Mouse (Mus musculus): ENCODE results near the gene E130114P18Rik. TPM values are rescaled to one million over a fixed set of nuclear protein-coding genes. Genes with fewer than 3 reads are reported as not detected.

Gene E130114P18Rik
- polyA plus RNA-seq, 1 experiment = not detected

- H3K4me3 ChIP-seq (ENCODE audit: insufficient read depth, low read depth, low read length) = no peak overlapping the region
- no peak overlapping the region for H3K27ac ChIP-seq (replicated peaks; ENCODE audit: low read depth, low read length)
- H3K4me1 ChIP-seq (ENCODE audit: control insufficient read depth, insufficient read depth, insufficient read length, low read length) = no peaks in the 10 kb centered on the region
Observed at GRCm38 (mm10) chr4:97729999-97730398, 47.9 kb downstream of the E130114P18Rik start.

- H3K27ac ChIP-seq (replicated peaks; ENCODE audit: low read depth, low read length) = no peak overlapping the region
- H3K4me1 ChIP-seq (ENCODE audit: control insufficient read depth, insufficient read depth, insufficient read length, low read length) = no peaks in the 10 kb centered on the region
- H3K4me3 ChIP-seq (ENCODE audit: insufficient read depth, low read depth, low read length) = no peak overlapping the region
Observed at GRCm38 (mm10) chr4:97728520-97728919, 49.4 kb downstream of the E130114P18Rik start.

- H3K4me1 ChIP-seq (ENCODE audit: control insufficient read depth, insufficient read depth, insufficient read length, low read length) = no peaks in the 10 kb centered on the region
- no peak overlapping the region for H3K4me3 ChIP-seq (ENCODE audit: insufficient read depth, low read depth, low read length)
- H3K27ac ChIP-seq (replicated peaks; ENCODE audit: low read depth, low read length) = no peak overlapping the region
Observed at GRCm38 (mm10) chr4:97723374-97723773, 54.5 kb downstream of the E130114P18Rik start.

- Histone ChIP-seq H3K4me3 (ENCODE audit: insufficient read depth, low read depth, low read length) (no peak overlapping the region), H3K4me1 (ENCODE audit: control insufficient read depth, insufficient read depth, insufficient read length, low read length) (no peaks in the 10 kb centered on the region), H3K27ac (replicated peaks; ENCODE audit: low read depth, low read length) (no peak overlapping the region)
Observed at GRCm38 (mm10) chr4:97722666-97723065, 55.2 kb downstream of the E130114P18Rik start.

- no peak overlapping the region for H3K27ac ChIP-seq (replicated peaks; ENCODE audit: low read depth, low read length)
- no peak overlapping the region for H3K4me3 ChIP-seq (ENCODE audit: insufficient read depth, low read depth, low read length)
- H3K4me1 ChIP-seq (ENCODE audit: control insufficient read depth, insufficient read depth, insufficient read length, low read length) = no peaks in the 10 kb centered on the region
Observed at GRCm38 (mm10) chr4:97714616-97715015, 63.3 kb downstream of the E130114P18Rik start.

GRCm38 (mm10) chr4:97714101-97714615 lies 63.7 kb downstream of the E130114P18Rik start:
- no peaks in the 10 kb centered on the region for H3K4me1 ChIP-seq (ENCODE audit: control insufficient read depth, insufficient read depth, insufficient read length, low read length)
- no peak overlapping the region for H3K4me3 ChIP-seq (ENCODE audit: insufficient read depth, low read depth, low read length)
- no peak overlapping the region for H3K27ac ChIP-seq (replicated peaks; ENCODE audit: low read depth, low read length)

GRCm38 (mm10) chr4:97712547-97712946 lies 65.3 kb downstream of the E130114P18Rik start:
- Histone ChIP-seq H3K4me3 (ENCODE audit: insufficient read depth, low read depth, low read length) (no peak overlapping the region), H3K27ac (replicated peaks; ENCODE audit: low read depth, low read length) (no peak overlapping the region), H3K4me1 (ENCODE audit: control insufficient read depth, insufficient read depth, insufficient read length, low read length) (no peaks in the 10 kb centered on the region)

- H3K4me1 ChIP-seq (ENCODE audit: control insufficient read depth, insufficient read depth, insufficient read length, low read length) = no peaks in the 10 kb centered on the region
- no peak overlapping the region for H3K27ac ChIP-seq (replicated peaks; ENCODE audit: low read depth, low read length)
- H3K4me3 ChIP-seq (ENCODE audit: insufficient read depth, low read depth, low read length) = no peak overlapping the region
Observed at GRCm38 (mm10) chr4:97710048-97710765, 67.7 kb downstream of the E130114P18Rik start.

- H3K4me3 ChIP-seq (ENCODE audit: insufficient read depth, low read depth, low read length) = no peak overlapping the region
- H3K4me1 ChIP-seq (ENCODE audit: control insufficient read depth, insufficient read depth, insufficient read length, low read length) = no peaks in the 10 kb centered on the region
- no peak overlapping the region for H3K27ac ChIP-seq (replicated peaks; ENCODE audit: low read depth, low read length)
Observed at GRCm38 (mm10) chr4:97707373-97708152, 70.3 kb downstream of the E130114P18Rik start.

- H3K27ac ChIP-seq (replicated peaks; ENCODE audit: low read depth, low read length) = no peak overlapping the region
- peaks cover 3% of the 10 kb centered on the region; the same call in 1 of the 2 replicates for H3K4me1 ChIP-seq (ENCODE audit: control insufficient read depth, insufficient read depth, insufficient read length, low read length)
- H3K4me3 ChIP-seq (ENCODE audit: insufficient read depth, low read depth, low read length) = no peak overlapping the region
Observed at GRCm38 (mm10) chr4:97696684-97697615, 80.9 kb downstream of the E130114P18Rik start.

- Histone ChIP-seq H3K4me3 (ENCODE audit: insufficient read depth, low read depth, low read length) (no peak overlapping the region), H3K27ac (replicated peaks; ENCODE audit: low read depth, low read length) (no peak overlapping the region), H3K4me1 (ENCODE audit: control insufficient read depth, insufficient read depth, insufficient read length, low read length) (peaks cover 5% of the 10 kb centered on the region; the same call in 1 of the 2 replicates)
Observed at GRCm38 (mm10) chr4:97695414-97696040, 82.4 kb downstream of the E130114P18Rik start.

GRCm38 (mm10) chr4:97693931-97694330 lies 83.9 kb downstream of the E130114P18Rik start:
- H3K4me3 ChIP-seq (ENCODE audit: insufficient read depth, low read depth, low read length) = no peak overlapping the region
- peaks cover 18% of the 10 kb centered on the region for H3K4me1 ChIP-seq (ENCODE audit: control insufficient read depth, insufficient read depth, insufficient read length, low read length)
- H3K27ac ChIP-seq (replicated peaks; ENCODE audit: low read depth, low read length) = no peak overlapping the region

- no peak overlapping the region for H3K27ac ChIP-seq (replicated peaks; ENCODE audit: low read depth, low read length)
- H3K4me3 ChIP-seq (ENCODE audit: insufficient read depth, low read depth, low read length) = no peak overlapping the region
- H3K4me1 ChIP-seq (ENCODE audit: control insufficient read depth, insufficient read depth, insufficient read length, low read length) = peaks cover 19% of the 10 kb centered on the region
Observed at GRCm38 (mm10) chr4:97693054-97693453, 84.8 kb downstream of the E130114P18Rik start.

- Histone ChIP-seq H3K4me1 (ENCODE audit: control insufficient read depth, insufficient read depth, insufficient read length, low read length) (peaks cover 17% of the 10 kb centered on the region), H3K27ac (replicated peaks; ENCODE audit: low read depth, low read length) (no peak overlapping the region), H3K4me3 (ENCODE audit: insufficient read depth, low read depth, low read length) (no peak overlapping the region)
Observed at GRCm38 (mm10) chr4:97690384-97690766, 87.5 kb downstream of the E130114P18Rik start.
